Mouse (Mus musculus) olfactory bulb, adult 2 months (tissue): ENCODE measurements around the gene Pepd. TPM values are rescaled to one million over a fixed set of nuclear protein-coding genes. Genes with fewer than 3 reads are reported as not detected.

Experiments used
- H3K27ac ChIP-seq: fragments of 200-500 bp; 2 replicates; pipeline ENCODE4 v1.5.1; 2012; ENCODE audit warnings: low read depth, low read length; ENCODE audit not compliant: insufficient read depth
- H3K4me1 ChIP-seq: fragments of 200-500 bp; 2 replicates; pipeline ENCODE4 v1.6.1; 2012; ENCODE audit warnings: low read length; ENCODE audit not compliant: control insufficient read depth, insufficient read depth
- H3K4me3 ChIP-seq: fragments of 200-500 bp; 2 replicates; pipeline ENCODE4 v1.5.1; 2012; ENCODE audit warnings: mild to moderate bottlenecking, low read depth, low read length, moderate library complexity; ENCODE audit not compliant: insufficient read depth
- CTCF ChIP-seq: fragments of 200-500 bp; IDR thresholded peaks from 2 replicates; pipeline ENCODE4 v1.5.1; 2012; ENCODE audit warnings: low read depth, mild to moderate bottlenecking, low read length, moderate library complexity; ENCODE audit not compliant: insufficient read depth
- POLR2A ChIP-seq: fragments of 200-500 bp; IDR thresholded peaks from 2 replicates; pipeline ENCODE4 v1.6.1; 2012; ENCODE audit warnings: mild to moderate bottlenecking, low read depth, low read length, moderate library complexity; ENCODE audit not compliant: insufficient read depth
- WGBS: fragments of 180-500 bp; shearing (Covaris S2); methylation state at CpG from one replicate; pipeline ENCODE4 v1.1.7; 2018; 5-methylcytosine and 5-hydroxymethylcytosine counted together
- polyA plus RNA-seq: library from polyadenylated mRNA; stranded (reverse); fragments of >200 nt; gene quantifications from 2 replicates; pipeline ENCODE4 v1.2.4, GENCODE M21; 2012; ENCODE audit warnings: low replicate concordance; ENCODE audit not compliant: missing spikeins, insufficient read depth, insufficient read length

The Pepd gene
- polyA plus RNA-seq, 1 experiment, result not detected

DNA sequence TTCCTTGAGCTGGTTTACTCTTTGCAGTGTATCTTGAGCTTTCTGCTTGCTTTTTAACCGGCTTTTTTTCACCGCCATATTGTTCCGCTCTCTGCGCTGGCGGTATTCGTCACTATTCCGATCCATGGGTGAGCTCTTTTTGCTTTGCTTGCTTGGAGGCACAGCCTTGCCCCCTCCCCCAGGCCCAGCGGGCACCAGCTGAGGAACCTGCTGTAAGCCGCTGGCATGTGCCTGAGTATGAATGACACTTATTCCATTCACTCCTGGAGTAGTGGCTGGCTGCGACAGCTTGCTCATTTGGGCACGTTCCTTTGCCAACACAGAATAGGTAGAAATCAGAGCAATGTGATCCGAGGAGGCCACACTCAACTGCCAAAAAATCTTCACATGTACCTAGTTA is 138.4 kb downstream of the Pepd start:
- 78% methylated on average over 12 of the region's 12 CpGs for WGBS
- H3K27ac ChIP-seq, result no peak overlapping the region
- peaks cover 4% of the 10 kb centered on the region for H3K4me1 ChIP-seq
- TF ChIP-seq POLR2A (no peak), CTCF (no peak)
- H3K4me3 ChIP-seq, result no peak overlapping the region

DNA sequence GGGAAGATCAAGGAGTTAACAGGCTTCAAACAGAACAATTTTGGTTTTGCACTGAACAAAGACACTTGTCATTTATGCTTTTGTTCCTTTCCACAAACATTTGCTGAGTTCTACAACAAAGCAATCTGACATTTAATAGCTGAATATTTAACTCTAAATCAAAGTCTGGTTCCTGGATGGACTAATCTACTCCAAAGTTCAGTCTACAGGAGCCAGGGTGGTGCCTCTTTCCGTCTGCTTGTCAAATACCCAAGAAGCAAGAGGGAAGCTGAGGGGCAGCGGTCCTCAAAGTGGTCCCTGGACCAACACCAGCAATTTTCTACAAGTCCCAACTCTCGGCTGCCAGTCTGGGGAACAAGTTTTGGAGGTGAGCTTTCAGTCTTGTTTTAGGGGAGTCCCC is 141.0 kb downstream of the Pepd start:
- Histone ChIP-seq H3K4me1 (peaks cover 4% of the 10 kb centered on the region), H3K4me3 (no peak overlapping the region), H3K27ac (no peak overlapping the region)
- WGBS, result 80% methylated on average over 3 of the region's 3 CpGs
- TF ChIP-seq CTCF (no peak), POLR2A (no peak)

GRCm38 (mm10) chr7:35054286-35054685 is 142.1 kb downstream of the Pepd start:
- H3K4me3 ChIP-seq, result no peak overlapping the region
- TF ChIP-seq POLR2A (no peak), CTCF (no peak)
- WGBS, result 84% methylated on average over 1 of the region's 1 CpGs
- H3K27ac ChIP-seq, result no peak overlapping the region
- H3K4me1 ChIP-seq, result peaks cover 4% of the 10 kb centered on the region

GRCm38 (mm10) chr7:35054977-35055618 is 142.9 kb downstream of the Pepd start:
- no peak overlapping the region for H3K27ac ChIP-seq
- TF ChIP-seq POLR2A (no peak), CTCF (no peak)
- H3K4me1 ChIP-seq, result peaks cover 4% of the 10 kb centered on the region
- 61% methylated on average over 2 of the region's 2 CpGs for WGBS
- peak overlapping the region; percentile 87 for H3K4me3 ChIP-seq

DNA sequence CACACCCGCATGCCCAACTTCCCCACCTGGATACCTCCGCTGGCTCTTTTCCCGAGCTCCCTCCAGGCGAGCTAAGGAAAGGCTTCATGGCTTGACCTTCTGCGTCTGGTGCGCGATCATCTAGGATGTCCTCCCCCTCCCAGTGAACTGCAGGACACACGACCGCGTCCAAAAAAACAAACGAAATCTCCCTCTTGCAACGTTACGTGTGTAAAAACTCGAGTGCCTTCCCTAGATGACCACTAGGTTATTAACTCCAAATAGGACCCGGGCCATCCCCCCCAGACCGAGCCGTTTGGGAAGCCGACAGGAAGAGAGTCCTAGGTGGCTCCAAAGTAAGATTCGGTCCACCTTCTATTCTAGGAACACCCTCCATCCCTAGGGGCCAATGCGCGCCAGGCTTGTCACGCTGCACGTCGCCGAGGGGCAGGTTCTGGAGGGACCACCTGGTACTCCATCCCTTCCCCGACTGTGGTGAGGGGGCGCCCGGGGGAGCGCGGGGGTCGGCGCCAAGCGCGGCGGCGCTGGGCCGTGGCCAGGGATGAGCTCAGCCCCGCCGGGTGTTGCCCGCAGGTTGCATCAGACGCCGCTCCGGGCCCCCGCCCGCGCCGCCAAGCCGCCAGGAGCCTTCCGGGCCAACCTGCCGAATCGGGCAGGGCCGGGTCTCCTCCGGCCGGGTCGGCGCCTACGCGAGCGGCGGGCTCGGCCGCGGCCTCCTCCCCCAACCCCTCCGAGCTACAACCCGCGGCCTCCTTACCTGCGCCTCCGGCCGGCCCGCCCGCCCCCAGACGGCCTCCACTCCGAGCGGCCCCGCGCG is 143.6 kb downstream of the Pepd start:
- H3K4me1 ChIP-seq, result peaks cover 2% of the 10 kb centered on the region
- WGBS, result under 1% methylated on average over 69 of the region's 77 CpGs
- H3K27ac ChIP-seq, result peak overlapping the region; percentile 48; the same call in 1 of the 2 replicates
- TF ChIP-seq POLR2A, result no peak; the same call in 1 of the 2 replicates
- no peak for TF ChIP-seq CTCF
- peak overlapping the region; percentile 87 for H3K4me3 ChIP-seq

DNA sequence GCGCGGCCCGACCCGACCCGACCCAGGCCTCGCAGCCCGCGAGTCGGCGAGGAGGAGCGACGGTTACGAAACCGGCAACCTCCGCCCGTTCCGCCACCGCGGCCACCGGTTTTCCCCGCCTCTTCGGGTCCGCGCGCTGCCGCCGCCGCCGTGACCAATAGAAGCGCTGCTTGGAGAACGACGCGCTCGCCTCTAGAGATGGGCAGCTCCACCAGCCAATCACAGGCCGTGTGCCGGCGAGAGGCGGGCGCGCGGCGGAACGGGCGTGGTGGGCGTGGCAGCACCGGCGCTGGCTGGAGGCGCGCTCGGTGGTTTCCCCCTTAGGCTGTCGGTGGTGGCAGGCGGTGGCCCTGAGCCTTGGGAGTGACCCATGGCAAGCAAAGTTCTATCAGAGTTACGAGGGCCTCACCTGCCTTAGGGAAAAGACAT is 144.3 kb downstream of the Pepd start, which contains the start of gene Cebpg:
TSS of gene Cebpg (minus strand) at position 138 of the 429 bp plus-strand sequence.
- Histone ChIP-seq H3K27ac (peak within 1 kb of the TSS; percentile 48; the same call in 1 of the 2 replicates), H3K4me1 (peaks cover 2% of the 10 kb centered on the region), H3K4me3 (peak within 1 kb of the TSS; percentile 87)
- 0% methylated on average over 53 of the region's 53 CpGs for WGBS
- TF ChIP-seq POLR2A, result peak; percentile 74; the same call in 1 of the 2 replicates
- TF ChIP-seq CTCF, result no peak

- peak overlapping the region; percentile 87 for H3K4me3 ChIP-seq
- 24% methylated on average over 10 of the region's 10 CpGs for WGBS
- H3K27ac ChIP-seq, result 0 out of 2 replicates have a peak overlapping the region, but pooled peaks have one; percentile 18
- TF ChIP-seq POLR2A, result no peak
- TF ChIP-seq CTCF, result no peak
- peaks cover 2% of the 10 kb centered on the region for H3K4me1 ChIP-seq
These were observed 144.8 kb downstream of the Pepd start for GRCm38 (mm10) chr7:35056999-35057398.

DNA sequence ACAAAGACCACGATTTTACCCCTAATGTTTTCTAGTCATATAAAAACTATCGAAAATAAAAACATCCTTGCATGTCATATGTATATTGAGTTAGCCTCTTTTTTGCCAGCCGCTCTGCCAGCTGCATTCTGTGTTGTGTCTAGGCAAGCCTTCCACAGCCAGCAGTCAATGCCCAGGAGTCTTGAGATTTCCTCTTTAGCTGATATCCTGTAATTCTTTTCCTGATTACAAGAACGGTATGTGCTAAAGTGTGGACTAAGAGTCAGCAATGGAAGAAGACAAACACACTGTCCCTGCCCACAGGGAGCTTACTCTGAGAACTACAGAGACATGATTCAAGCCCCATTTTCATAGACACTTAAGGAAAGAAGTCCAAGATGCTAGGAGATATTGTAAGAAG is 145.4 kb downstream of the Pepd start:
- 87% methylated on average over 4 of the region's 4 CpGs for WGBS
- H3K4me3 ChIP-seq, result no peak overlapping the region
- peaks cover 2% of the 10 kb centered on the region for H3K4me1 ChIP-seq
- no peak overlapping the region for H3K27ac ChIP-seq
- TF ChIP-seq CTCF, result no peak
- TF ChIP-seq POLR2A, result no peak

DNA sequence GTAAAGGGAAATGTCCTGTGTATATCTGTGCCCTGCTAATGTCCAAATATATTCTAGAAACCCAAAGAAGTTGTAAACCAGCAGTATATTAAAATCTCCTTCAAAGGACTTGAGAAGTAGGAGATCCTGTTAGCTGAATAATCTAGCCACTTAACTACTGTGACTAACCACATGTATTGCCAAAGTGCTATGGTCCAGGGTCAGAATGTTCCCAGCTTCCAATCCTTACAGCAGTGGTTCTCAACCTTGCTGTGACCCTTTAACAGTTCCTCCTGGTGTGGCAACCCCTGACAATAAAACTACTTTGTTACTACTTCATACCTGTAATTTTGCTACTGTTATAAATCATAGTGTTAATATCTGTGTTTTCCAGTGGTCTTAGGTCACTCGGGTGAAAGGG is 146.2 kb downstream of the Pepd start:
- H3K4me1 ChIP-seq, result peaks cover 2% of the 10 kb centered on the region
- TF ChIP-seq CTCF, result no peak
- no peak for TF ChIP-seq POLR2A
- no peak overlapping the region for H3K4me3 ChIP-seq
- H3K27ac ChIP-seq, result no peak overlapping the region
- 83% methylated on average over 1 of the region's 1 CpGs for WGBS
